Mouse (Mus musculus) intestine, embryonic 14.5 days (tissue): ENCODE measurements around the gene Cab39. TPM values are rescaled to one million over a fixed set of nuclear protein-coding genes. Genes with fewer than 3 reads are reported as not detected.
A peak's percentile ranks its signal among the peaks of the same experiment; 100 is the strongest.

Experiments used
- ATAC-seq: fragments of 200-750 bp; cut with Nextera tagmentation; replicated peaks from 2 replicates; pipeline ENCODE4 v1.8.0; 2017; ENCODE audit warnings: low read depth, moderate number of reproducible peaks, moderate TSS enrichment, moderate library complexity; ENCODE audit not compliant: low FRiP score, low TSS enrichment
- DNase-seq: peaks from one replicate; pipeline ENCODE4 v3.0.0-alpha.2; 2018; ENCODE audit warnings: low spot score
- H3K27ac ChIP-seq: fragments of 300-500 bp; sonication (generic); 2 replicates; pipeline ENCODE4 v1.5.1; 2014; ENCODE audit warnings: low read depth, mild to moderate bottlenecking, control low read depth
- H3K27me3 ChIP-seq: fragments of 300-500 bp; sonication (generic); replicated peaks from 2 replicates; pipeline ENCODE4 v1.6.1; 2014; ENCODE audit warnings: low read length, control low read depth; ENCODE audit not compliant: control insufficient read depth, insufficient read depth
- H3K36me3 ChIP-seq: fragments of 300-500 bp; sonication (generic); 2 replicates; pipeline ENCODE4 v1.6.1; 2014; ENCODE audit warnings: low read length, control low read depth; ENCODE audit not compliant: control insufficient read depth, insufficient read depth
- H3K4me1 ChIP-seq: fragments of 300-500 bp; sonication (generic); replicated peaks from 2 replicates; pipeline ENCODE4 v1.6.1; 2014; ENCODE audit warnings: low read length, control low read depth, mixed read lengths; ENCODE audit not compliant: control insufficient read depth, insufficient read depth
- H3K4me2 ChIP-seq: fragments of 300-500 bp; sonication (generic); 2 replicates; pipeline ENCODE4 v1.6.1; 2014; ENCODE audit warnings: low read length
- H3K4me3 ChIP-seq: fragments of 300-500 bp; sonication (generic); 2 replicates; pipeline ENCODE4 v1.5.1; 2014; ENCODE audit warnings: low read depth, low read length, control low read depth, mixed read lengths
- H3K9ac ChIP-seq: fragments of 300-500 bp; sonication (generic); 2 replicates; pipeline ENCODE4 v1.6.1; 2014; ENCODE audit warnings: mild to moderate bottlenecking, low read length
- H3K9me3 ChIP-seq: fragments of 300-500 bp; sonication (generic); 2 replicates; pipeline ENCODE4 v1.6.1; 2016; ENCODE audit warnings: low read length, control low read depth; ENCODE audit not compliant: control insufficient read depth
- WGBS: fragments of 180-500 bp; shearing (Covaris S2); extraction: QIAGEN DNeasy Blood & Tissue Kit; methylation state at CpG from one replicate; pipeline ENCODE4 v1.1.7; 2014; 5-methylcytosine and 5-hydroxymethylcytosine counted together
- polyA plus RNA-seq: library from polyadenylated mRNA; unstranded; fragments of >200 nt; fragmentation: Nextera tagmentation; extraction: Ambion mirVana; gene quantifications from 2 replicates; pipeline ENCODE4 v1.2.1, GENCODE M21; 2014

The Cab39 gene
- polyA plus RNA-seq, 1 experiment from 2014 or later: 46.2 TPM

DNA sequence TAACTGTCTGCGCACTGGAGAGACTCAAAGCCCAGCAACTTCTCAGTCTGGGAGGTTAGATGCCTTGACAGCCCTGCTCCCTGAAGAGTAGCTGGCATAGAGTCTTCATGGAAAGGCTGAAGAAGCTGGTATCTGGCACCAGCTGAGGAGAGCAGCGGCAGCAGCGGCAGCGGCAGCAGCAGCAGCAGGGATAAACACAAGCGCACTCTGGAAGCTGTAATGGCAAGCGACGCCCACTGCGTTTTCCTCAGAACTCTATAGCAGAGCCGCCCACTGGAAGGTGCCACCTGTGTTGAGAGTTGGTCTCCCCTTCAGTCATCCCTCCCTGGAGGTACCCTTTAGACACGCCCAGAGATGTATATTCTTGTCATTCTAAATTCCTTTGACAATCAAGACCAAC lies 17.1 kb upstream of the Cab39 start:
- no peaks in the 10 kb centered on the region for H3K4me1 ChIP-seq
- H3K4me3 ChIP-seq: no peak overlapping the region
- H3K9me3 ChIP-seq: no peaks in the 10 kb centered on the region
- no peak overlapping the region for H3K4me2 ChIP-seq
- no peak for DNase-seq
- WGBS: 37% methylated on average over 10 of the region's 10 CpGs
- no peak for ATAC-seq
- no peak overlapping the region for H3K9ac ChIP-seq
- H3K27ac ChIP-seq: no peak overlapping the region
- H3K27me3 ChIP-seq: no peaks in the 10 kb centered on the region
- no peaks in the 10 kb centered on the region for H3K36me3 ChIP-seq

DNA sequence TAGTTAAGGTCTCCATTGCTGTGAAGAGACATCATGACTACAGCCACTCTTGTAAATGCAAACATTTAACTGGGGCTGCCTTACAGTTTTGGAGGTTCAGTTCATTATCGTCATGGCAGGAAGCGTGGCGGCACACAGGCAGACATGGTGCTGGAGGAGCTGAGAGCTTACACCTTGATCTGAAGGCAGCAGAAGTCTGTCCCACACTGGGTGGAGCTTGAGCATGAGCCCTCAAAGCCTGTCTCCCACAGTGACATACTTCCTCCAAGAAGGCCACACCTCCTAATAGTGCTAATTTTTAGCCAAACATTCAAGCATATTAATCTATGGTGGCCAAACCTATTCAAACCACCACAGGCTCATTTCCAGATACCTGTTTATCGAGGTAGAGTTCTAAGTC lies 14.8 kb upstream of the Cab39 start, which contains the start of gene A630001G21Rik:
Gene A630001G21Rik, minus strand, starts transcription at position 208 of the 400 bp plus-strand sequence.
- 91% methylated on average over 4 of the region's 4 CpGs for WGBS
- no peaks in the 10 kb centered on the region for H3K27me3 ChIP-seq
- ATAC-seq (no peak), DNase-seq (no peak)
- H3K9ac ChIP-seq: no peak within 1 kb of the TSS
- no peaks in the 10 kb centered on the region for H3K36me3 ChIP-seq
- no peak within 1 kb of the TSS for H3K4me2 ChIP-seq
- H3K4me3 ChIP-seq: no peak within 1 kb of the TSS
- H3K27ac ChIP-seq: no peak within 1 kb of the TSS
- no peaks in the 10 kb centered on the region for H3K4me1 ChIP-seq
- no peaks in the 10 kb centered on the region for H3K9me3 ChIP-seq

DNA sequence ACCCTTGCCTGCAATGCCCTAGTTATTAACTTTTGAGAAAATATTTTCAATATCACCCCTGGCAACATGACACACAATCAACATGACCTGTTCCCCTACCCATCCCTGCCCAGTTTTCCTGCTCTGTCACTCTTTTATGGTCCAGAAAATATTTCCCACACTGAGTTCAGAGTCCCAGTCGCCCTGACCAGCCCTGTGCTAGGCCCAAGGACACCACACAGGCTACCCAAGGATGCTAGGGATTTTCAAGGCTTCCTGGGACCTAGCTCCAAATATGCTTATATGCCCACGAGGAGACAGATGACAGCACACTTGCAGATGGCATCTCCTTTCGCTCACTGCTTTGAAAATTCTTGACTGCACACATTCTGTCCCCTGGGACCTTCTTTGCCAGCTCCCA lies 14.2 kb upstream of the Cab39 start:
- Histone ChIP-seq H3K4me1 (no peaks in the 10 kb centered on the region), H3K27me3 (no peaks in the 10 kb centered on the region), H3K36me3 (no peaks in the 10 kb centered on the region), H3K4me3 (no peak overlapping the region), H3K9me3 (no peaks in the 10 kb centered on the region), H3K4me2 (no peak overlapping the region), H3K9ac (no peak overlapping the region), H3K27ac (no peak overlapping the region)
- no peak for ATAC-seq
- DNase-seq: no peak
- WGBS: 67% methylated on average over 3 of the region's 3 CpGs

DNA sequence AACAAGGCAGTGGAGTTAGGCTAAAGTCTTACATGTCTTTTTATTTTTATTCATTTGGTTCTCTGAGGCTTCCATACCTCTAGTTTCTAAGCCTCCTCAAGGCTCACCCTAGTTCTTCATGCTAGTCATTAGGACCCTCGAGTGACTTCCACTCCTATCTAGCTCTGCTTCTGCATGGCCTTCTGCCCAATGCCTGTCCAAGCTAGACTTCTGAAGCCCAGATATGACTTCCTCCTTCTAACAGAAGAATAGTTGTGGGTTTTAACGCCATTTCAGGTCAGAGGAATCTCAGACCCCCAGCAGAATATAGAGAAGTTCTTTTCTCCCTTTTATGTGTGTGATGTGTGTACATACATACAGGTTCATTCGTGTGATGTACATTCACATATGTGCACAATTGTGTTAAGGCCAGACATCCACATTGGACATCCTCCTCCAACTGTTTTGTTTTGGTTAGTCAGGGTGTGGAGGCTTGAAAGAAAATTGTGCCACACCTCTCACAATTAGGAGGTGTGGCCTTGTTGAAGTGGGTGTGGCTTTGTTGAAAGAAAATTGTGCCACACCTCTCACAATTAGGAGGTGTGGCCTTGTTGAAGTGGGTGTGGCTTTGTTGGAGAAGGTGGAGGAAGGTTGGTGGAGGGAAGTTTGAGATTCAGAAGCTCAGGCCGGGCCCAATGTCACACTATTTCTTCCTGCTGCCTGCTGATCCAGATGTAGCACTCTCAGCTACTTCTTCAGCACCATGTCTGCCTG lies 13.6 kb upstream of the Cab39 start:
- 77% methylated on average over 4 of the region's 4 CpGs for WGBS
- Histone ChIP-seq H3K4me1 (no peaks in the 10 kb centered on the region), H3K4me2 (no peak overlapping the region), H3K27ac (no peak overlapping the region), H3K4me3 (no peak overlapping the region), H3K9ac (no peak overlapping the region), H3K9me3 (no peaks in the 10 kb centered on the region), H3K36me3 (no peaks in the 10 kb centered on the region), H3K27me3 (no peaks in the 10 kb centered on the region)
- DNase-seq: no peak
- ATAC-seq: no peak

DNA sequence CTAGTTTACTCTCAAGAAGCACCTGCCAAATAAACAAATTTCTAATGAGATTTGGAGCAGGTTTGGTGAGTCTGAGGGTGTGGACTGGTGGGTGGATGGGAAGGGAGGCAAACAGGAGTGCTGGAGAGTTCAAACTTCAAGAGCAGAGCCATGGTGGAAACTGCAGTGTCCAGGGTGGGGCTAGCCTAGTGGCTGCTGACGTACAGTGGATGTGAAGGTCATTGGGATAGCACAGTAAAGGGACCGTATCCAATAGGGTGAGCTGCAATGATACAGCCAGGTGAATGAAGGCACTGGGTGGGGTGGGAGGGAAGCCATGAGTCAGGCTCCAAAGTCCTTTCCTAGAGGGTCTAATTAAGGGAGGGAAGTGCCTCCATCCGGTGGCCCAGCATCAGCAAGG lies 2.7 kb upstream of the Cab39 start:
- peak; percentile 77 for ATAC-seq
- Histone ChIP-seq H3K9me3 (no peaks in the 10 kb centered on the region), H3K4me3 (no peak overlapping the region), H3K4me1 (peaks cover 7% of the 10 kb centered on the region; the same call in 1 of the 2 replicates), H3K36me3 (no peaks in the 10 kb centered on the region), H3K27me3 (no peaks in the 10 kb centered on the region), H3K4me2 (no peak overlapping the region), H3K27ac (peak overlapping the region; percentile 22; the same call in 1 of the 2 replicates), H3K9ac (no peak overlapping the region)
- WGBS: 58% methylated on average over 3 of the region's 3 CpGs
- DNase-seq: no peak

DNA sequence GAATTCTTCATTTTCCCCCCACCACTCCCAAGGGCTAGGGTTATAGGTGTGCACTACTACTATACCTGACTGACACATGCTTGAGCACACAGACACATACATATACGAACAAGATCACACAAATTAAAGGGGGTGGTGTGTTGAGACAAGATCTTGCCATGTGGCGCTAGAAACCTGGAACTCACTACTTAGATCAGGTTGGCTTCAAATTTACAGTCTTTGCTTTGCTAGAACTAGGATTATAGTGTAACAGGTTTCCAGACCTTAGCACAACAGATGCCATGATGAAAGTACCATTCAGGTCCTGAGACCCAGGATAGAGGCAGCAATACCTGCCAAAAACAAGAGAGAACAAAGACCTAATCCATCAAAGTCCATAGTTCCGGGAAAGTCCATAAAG lies 1.8 kb upstream of the Cab39 start:
- H3K27ac ChIP-seq: no peak overlapping the region
- no peak overlapping the region for H3K4me2 ChIP-seq
- peaks cover 7% of the 10 kb centered on the region; the same call in 1 of the 2 replicates for H3K4me1 ChIP-seq
- no peak overlapping the region for H3K4me3 ChIP-seq
- no peak for DNase-seq
- H3K9me3 ChIP-seq: no peaks in the 10 kb centered on the region
- ATAC-seq: no peak
- 86% methylated on average over 3 of the region's 3 CpGs for WGBS
- H3K9ac ChIP-seq: no peak overlapping the region
- H3K36me3 ChIP-seq: 0 out of 2 replicates have a peak, but pooled peaks cover 7% of the 10 kb centered on the region
- no peaks in the 10 kb centered on the region for H3K27me3 ChIP-seq

DNA sequence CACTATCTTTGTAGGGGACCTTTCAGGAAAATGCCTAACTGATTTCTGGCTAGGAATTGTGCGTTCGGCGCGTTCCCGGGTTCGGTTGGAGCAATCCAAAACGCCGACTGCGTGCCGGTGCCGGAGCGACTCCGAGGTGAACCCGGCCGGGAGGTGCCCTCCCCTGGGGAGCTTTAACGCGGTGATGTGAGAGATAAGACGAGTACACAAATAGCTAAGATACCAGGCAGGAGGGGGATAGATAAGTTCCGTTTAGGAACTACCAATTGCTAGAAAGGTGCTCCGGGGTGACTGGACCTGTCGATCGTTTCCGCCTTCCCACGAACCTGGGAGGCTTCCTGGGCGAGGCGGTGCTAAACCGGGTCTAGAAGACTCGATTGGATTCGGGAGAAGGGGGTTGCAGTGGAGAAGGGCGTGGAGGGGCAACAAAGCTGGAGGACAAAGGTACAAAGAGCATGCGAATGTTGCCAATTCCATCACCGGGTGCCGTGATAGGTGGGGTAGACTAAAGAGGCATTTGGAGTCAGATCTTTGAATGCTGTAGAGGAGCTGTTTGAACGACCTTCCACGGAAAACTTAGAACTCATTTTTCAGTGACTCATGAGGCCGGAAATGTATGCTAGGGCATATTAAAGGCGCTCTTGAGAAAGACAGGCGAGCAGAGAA lies 998 bp downstream of the Cab39 start:
- peaks cover 7% of the 10 kb centered on the region; the same call in 1 of the 2 replicates for H3K4me1 ChIP-seq
- peak overlapping the region; percentile 75 for H3K4me2 ChIP-seq
- WGBS: under 1% methylated on average over 38 of the region's 38 CpGs
- no peaks in the 10 kb centered on the region for H3K27me3 ChIP-seq
- peak overlapping the region; percentile 94 for H3K27ac ChIP-seq
- ATAC-seq (peak; percentile 17), DNase-seq (peak; percentile 81)
- H3K9me3 ChIP-seq: no peaks in the 10 kb centered on the region
- H3K4me3 ChIP-seq: peak overlapping the region; percentile 97
- 0 out of 2 replicates have a peak, but pooled peaks cover 7% of the 10 kb centered on the region for H3K36me3 ChIP-seq
- H3K9ac ChIP-seq: peak overlapping the region; percentile 97

DNA sequence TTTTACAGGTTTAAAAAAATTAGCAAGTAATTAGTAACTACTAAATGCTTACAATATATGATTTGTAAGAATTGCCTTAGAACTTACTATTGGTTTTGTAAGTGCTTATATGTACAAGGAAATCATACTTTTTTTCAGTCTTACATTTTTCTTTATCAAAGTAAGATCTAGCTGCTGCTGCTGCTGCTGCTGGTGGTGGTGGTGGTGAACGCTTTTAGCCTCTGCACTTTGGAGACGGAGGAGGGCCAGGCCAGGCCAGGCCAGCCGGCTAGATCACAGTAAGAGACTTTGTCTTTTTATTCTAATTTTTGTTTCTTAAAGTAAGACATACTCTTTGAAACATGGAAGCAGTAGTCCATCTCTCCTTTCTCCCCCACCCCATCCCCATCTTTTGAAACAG lies 2.0 kb downstream of the Cab39 start:
- 62% methylated on average over 3 of the region's 3 CpGs for WGBS
- H3K27ac ChIP-seq: no peak overlapping the region
- ATAC-seq (no peak), DNase-seq (no peak)
- 0 out of 2 replicates have a peak, but pooled peaks cover 7% of the 10 kb centered on the region for H3K36me3 ChIP-seq
- H3K4me1 ChIP-seq: peaks cover 7% of the 10 kb centered on the region; the same call in 1 of the 2 replicates
- no peaks in the 10 kb centered on the region for H3K9me3 ChIP-seq
- H3K4me3 ChIP-seq: no peak overlapping the region
- H3K4me2 ChIP-seq: peak overlapping the region; percentile 22
- no peak overlapping the region for H3K9ac ChIP-seq
- H3K27me3 ChIP-seq: no peaks in the 10 kb centered on the region
